Mouse (Mus musculus) NIH3T3 (cell line): ENCODE measurements around the gene Mcoln1.
A peak's percentile ranks its signal among the peaks of the same experiment; 100 is the strongest.

Experiments
- DNase-seq: peaks from one replicate; pipeline ENCODE4 v3.0.0-alpha.2; 2012; ENCODE audit warnings: low read depth

The Mcoln1 gene

DNA sequence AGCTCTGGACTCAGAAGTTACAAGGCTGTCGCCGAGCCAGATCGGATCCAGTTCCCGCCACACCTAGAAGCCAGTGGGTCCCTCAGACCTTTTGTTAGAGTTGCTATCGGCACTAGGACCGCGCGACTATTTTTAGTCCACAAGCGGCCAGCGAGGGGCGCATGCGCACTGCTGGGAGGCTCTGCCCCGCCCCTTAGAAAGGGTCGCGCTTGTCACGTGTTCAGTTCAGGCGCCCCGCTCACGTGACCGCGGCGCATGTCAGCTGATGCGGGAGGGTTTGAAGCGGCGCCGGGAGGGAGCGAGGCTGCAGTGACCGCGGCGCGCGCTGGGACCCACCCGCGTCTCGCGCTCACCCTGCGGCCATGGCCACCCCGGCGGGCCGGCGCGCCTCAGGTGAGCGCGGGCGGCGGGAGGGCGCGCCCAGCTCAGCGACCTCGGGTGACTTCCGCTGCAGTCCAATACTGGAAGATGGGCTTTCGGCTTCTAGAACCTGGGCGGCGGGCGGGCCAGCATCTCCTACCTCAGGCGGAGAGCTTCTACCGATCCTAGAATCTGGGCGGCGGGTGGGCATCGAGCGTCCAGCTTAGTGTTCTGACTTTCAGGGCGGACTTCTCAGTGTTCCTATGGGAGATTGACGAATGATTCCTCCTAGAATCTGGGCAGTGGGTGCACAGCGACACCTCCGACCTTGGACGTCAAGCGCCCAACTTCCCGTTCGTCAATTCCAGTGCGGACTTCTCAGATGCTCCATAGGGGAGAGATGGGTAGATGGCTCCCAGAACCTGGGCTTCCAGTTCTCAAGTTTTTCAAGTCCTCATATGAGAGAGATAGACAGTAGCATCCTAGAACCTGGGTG, at the start of gene Mcoln1:
Mcoln1 (plus strand) TSS at position 223 of the 856 bp plus-strand sequence.
- DNase-seq: peak; percentile 99

DNA sequence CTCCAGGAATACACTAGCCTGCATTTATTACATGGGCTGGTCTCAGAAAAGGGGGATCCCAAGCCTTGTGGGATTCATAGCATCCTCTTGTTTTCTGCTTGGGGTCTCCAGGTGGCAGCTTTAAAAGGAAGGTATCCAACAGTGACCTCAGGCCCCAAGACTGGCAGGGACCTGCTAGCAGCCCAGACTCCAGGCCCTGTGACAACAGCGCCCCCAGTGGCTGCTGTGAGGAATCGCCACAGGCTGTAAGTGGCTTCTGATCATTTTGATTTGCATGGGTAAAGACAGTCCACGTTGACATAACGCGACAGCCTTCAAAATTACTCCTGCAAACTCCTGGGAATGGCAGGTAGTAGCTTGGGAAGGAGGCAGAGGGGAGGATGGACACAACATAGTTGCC, 49.6 kb upstream of the Mcoln1 start:
- peak; percentile 81 for DNase-seq

DNA sequence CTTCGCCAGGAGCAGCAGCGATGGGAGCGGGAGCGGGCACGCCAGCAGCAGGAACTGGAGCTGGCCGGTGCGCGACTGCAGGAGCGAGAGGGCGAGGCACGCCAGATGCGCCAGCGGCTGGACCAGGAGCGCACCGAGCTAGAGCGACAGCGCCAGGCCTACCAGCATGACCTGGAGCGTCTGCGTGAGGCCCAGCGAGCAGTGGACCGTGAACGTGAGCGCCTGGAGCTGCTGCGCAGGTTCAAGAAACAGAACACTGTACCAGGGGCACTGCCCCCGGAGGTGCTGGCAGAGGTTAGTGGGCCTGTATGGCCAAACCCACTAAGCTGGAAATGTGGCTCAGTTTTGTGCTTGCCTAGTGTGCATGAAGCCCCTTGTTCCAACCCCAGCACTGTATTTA, 48.3 kb upstream of the Mcoln1 start:
- no peak for DNase-seq

DNA sequence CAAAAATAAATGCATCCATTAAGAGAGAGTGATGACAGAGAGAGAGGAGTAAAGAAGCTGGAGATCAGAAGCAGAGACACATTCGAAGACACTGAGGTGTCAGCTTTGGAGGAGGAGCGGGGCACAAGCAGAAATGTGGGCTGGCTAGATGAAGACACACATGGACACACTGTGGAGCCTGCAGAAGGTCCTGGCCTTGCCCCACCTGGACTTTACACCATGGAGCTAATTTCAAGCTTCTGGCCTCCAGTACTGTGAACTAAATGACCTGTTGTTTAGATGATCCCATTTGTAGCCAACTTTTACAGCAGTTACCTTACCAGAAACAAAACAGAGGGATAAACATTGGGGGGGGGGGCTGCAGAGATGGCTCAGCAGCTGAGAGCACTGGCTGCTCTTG, 37.0 kb upstream of the Mcoln1 start:
- DNase-seq: no peak

DNA sequence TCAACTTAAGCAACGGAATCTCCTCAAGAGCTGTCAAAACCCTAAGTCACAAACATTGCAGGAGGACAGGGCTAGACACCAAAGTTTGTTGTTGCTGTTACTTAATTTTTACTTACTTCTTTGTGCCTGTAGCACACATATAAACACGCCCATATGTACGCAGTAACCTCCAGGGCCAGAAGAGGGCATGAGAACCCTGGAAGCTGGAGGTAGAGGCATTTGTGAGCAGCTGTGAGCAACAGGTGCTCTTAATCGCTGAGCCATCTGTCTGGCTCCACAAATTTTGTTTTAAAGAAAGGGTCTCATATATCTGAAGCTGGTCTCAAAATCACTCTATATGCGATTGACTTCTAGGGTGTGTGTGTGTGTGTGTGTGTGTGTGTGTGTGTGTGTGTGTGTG, 35.9 kb upstream of the Mcoln1 start:
- peak; percentile 72 for DNase-seq

DNA sequence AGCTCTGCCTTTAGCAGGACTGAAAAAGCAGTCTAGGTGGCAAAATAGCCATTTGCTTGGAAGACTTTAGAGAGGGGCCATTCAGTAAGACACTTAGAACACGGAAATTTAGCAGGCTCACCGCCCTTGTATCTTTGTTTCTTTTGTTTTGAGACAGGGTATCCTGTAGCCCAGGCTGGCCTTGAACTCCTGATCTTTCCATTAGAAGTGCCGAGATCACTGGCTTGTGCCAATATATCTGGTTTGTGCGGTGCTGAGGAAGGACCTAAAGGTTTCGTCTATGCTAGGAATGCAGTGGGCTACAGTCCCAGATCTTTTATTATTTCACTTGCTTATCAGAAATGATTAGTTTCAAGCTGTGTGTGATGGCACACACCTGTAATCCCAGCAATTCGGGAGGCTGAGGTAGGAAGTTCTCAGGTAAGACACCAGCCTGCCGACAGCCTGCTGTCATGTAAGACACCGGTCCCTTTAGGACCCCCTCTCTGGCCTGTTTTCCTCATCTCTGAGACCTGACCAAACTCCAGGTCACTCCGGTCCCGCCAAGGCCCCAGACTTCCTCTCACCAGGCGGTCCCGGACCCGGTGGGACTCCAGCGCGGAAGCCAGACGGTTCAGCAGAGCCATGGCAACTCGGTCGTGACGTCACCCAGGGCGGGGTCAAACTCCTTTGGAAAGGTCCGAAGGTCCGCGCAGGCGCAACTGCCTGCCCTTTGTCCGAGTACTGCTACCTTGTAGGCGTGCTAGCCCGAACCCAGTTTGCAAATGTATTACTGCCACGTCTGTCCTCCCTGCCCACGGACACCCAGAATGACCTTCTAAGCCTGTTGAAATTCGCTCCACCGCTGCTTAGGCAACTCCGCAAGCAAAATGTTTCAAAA, 33.0 kb upstream of the Mcoln1 start, which contains the start of gene Pex11g:
Pex11g (minus strand) TSS at position 675 of the 880 bp plus-strand sequence.
- DNase-seq: peak; percentile 97

DNA sequence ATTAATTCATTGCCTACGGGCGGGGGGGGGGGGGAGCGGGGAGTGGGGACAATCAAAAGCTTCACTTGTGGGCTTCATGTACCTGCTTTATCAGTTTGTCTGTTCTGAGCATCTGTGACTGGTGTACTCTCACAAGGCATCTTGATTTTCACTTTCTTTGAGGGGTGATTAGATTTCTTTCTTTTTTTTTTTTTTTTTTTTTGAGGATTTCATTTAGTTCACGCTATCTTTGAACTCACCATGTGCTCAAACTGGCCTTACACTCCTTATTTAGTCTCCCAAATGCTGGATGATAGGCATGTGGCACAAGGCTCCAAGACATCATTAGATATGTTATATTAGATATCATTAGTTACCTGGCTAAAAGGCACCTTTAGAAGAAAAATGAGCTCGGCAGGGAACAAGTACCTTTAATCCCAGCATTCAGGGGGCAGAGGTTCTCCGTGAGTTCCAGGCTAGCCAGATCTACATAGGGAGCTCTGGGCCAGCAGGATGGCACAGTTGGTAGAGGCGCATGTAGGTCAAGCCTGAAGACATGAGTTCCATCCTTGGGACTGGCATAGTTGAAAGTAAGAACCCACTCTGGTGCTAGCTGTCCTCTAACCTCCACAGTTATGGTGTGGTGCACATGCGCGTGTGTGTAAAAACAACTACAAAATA, 32.2 kb upstream of the Mcoln1 start:
- DNase-seq: no peak

DNA sequence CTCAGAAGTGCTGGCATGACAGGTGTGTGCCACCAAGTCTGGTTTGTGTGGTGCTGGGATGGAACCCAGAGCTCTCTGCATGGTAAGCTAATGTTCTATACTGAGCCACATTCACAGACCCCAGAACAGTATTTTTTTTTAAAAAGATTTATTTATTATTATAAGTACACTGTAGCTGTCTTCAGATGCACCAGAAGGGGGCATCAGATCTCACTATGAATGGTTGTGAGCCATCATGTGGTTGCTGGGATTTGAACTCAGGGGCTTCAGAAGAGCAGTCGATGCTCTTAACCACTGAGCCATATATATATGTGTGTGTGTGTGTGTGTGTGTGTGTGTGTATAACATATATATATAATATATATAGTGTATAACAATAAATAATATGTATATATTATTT, 31.4 kb upstream of the Mcoln1 start:
- DNase-seq: peak; percentile 39

DNA sequence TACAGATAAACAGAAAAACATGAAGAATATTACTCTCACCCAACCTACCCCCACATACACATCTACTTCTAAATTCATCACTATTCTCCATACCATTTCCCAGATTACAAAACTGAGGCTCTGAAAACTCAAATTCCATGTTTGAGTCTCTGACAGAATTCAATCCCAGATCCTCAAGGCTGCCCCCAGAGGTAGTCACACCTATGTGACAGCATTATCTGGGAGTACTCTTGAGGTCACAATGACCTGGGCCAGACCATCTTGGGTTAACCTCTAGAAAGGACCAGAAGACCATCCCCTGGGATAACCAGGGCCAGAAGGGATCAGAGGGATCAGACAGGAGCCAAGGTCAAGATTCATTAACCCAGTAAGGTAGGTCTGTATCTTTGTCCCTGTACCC, 29.7 kb upstream of the Mcoln1 start, which contains the start of gene Tex45:
Tex45 (plus strand) TSS at position 301 of the 400 bp plus-strand sequence.
- DNase-seq: no peak

DNA sequence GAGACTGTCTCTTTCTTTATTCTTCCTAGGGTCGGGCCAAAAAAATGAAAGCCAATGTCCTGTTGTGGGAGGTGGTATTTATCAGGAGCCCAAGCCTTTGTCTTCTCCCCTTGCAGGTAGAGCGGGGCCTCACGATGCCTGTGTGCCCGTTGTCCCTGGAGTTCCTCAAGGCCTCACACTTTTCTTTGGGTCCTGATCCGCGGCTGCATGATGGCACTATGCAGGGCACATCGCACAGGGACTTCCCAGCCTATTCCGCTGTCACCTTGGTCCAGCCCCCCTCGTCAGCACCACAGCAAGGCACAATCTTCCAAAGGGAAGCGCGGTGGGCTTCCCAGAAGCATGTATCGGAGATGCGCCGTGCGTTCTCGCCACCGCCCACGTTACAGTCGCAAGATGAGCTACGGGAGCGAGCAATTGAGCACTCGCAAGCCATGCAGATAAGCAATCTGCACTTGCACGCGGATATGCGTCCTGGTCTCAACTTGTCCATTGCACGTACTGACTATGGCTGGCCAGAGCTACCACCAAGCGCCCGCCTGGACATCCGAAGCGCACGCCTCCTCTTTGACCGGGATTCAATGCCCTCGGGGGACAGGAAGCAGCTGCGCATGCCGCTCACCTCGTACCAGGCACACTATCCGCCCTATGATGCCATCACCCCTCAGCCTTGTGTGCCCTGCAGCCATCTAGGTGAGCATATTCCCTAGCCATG, 24.4 kb upstream of the Mcoln1 start:
- DNase-seq: no peak

DNA sequence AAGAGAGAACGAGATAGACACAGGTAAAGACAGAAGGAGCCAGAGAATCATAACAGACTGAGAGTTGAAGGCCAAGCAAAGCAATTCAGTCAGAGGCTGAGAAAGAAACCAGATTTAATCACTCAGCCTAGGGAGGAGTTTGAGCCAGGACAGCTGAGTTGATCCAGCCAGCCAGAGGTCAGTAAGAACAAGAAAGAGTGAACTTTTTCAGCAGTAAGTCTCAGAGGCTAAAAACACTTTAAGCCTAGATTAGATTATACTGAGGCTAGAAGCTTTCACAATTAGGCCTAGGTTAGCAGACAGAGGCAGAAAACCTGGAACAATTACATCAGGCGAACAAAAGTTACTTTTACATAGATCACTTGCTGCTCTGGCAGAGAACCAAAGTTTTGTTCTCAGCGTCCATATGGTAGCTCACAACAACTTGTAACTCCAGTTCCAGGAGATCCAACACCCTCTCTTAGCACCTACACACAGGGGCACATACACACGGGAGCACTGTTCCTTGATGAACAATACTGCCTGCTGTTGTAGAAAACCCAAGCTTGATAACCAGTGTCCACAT, 20.0 kb upstream of the Mcoln1 start:
- DNase-seq: no peak

DNA sequence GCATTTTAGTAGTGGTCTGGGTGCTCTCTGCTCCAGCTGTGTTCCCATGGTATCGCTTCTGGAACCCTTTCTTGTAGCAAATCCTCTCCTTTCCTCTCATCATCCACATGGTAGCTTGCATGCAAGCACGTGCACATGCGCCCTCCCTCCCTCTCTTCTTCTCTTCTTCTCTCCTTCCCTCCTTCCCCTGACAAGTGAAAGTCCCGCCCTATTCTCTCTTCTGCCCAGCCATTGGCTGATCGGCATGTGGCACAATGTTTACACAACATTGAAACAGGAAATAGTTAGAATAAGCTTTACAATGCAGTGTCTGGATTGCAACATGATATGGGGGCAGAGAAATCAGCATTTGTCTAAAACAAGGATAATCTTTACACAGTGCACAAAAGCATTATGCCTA, 18.7 kb upstream of the Mcoln1 start:
- DNase-seq: peak; percentile 61

DNA sequence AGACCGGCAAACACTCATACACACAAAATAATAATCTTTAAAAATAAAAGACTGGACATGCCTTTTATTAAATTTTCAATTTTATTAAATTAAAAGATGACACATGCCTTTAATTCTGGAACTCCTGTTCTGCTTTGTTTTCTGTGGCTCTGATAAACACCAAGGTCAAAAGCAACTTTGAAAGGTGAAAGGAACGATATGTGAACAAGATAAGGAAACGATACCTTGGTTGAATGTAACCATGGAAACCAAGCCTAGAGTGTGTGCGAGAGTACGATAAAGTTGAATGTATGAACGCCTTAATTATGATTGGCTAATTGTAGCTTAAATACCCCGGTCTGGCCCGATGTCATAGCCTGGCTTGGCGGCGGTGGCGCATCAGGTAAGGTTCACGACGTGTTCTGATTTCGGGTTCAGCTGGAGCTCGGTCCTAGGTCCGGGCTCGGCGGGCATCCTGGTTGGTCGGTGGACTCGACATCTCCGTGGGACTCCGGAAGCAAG, 18.0 kb upstream of the Mcoln1 start:
- DNase-seq: no peak

DNA sequence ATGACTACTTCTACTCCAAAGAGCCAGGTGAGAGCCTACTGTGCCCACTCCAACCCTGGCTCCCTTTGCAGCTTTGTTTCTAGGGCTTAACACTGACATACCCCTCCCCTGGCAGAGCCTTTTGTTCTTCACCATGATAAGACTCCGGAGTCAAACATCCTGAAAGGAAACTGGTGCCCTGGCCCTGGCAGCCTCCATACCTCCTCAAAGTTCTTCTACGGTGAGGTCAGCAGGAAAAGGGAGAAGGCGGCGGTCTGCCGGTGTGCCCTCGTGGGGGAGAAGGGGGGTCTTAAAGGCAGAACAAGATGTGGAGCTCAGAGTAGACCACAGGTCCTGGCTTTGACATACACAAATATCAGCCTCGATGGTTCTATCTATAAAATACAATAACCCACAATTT, 16.7 kb upstream of the Mcoln1 start:
- DNase-seq: no peak

DNA sequence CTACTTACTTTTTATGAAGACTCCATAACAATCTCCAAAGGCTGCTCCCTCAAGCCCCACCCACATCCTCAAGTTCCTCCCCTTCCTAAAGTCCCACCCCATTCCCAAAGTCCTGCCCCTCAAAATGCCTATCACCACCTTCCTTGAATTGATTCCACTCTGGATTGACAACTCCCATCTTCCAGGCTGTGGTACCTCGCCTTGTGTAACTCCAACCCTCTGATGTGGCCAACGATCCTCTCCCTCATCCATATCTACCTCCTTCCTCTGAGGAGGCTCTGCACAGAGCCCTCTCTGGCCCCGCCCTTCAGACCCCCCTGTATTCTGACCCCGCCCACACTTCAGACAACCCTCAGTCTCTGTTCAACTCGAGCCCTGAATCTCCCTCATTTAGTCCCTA, 15.1 kb upstream of the Mcoln1 start:
- DNase-seq: no peak

DNA sequence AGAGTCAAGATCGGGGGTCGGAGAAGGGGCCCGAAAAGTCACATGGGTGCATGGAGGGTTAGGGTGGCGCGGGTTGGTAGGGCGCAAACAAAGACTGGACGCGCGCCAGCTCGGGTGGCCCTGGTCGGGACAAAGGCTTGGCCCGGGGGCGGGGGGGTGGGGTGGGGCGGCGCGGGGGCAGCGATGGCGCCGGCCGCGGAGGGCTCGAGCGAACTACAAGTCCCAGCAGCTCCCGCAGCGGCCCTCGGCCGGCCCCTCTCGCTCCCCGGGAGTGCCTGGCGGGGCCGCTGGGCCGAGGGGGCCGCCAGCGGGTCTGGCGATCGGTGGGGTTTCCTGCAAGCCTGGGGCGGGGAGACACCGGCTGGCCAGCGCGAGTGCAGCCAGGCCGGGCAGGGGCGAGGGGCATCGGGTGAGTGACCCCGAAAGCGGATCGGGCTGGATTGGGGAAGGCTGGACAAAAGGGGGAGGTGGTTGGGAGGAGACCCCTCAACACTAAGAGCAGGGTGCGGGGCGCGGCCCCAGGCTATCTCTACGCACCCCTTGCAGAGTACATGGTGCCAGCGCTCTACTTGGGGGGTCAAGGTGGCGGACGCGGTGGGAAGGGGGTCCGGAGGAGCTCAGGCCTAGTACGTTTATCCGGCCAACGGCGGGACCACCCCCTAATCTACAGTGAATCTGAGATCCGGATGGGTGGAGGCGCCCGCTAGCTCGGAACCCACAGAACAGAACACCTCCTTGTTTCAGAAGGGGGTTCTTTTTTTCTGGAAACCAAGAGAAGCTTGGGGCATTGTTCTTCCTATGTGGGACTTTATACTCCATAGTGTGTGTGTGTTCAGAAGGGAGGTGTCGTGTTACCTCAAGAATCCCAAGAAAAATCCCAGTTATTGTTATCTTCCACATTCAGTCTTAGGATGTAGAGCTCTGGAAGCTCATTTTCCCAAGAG, 7.1 kb upstream of the Mcoln1 start, which contains the start of gene Zfp358:
Zfp358 (plus strand) TSS at position 238 of the 944 bp plus-strand sequence.
- DNase-seq: peak; percentile 88

DNA sequence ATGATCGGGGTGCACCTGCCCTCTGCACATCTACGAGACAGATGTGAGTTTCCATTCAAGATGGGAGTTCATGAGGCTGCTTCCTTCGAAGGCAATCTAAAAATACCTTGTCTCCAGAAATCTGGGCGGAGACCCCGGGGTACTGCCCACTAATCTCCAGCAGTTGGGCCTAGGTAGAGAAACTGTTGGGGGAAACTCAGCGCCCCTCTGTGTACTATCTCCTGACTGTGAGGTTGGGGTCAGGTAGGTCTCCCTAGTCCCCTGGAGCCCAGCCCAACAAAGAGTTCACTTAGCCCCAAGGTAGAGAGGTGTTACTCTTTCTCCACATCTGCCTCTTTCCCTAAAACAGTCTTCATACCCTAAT, 6.4 kb upstream of the Mcoln1 start:
- no peak for DNase-seq

DNA sequence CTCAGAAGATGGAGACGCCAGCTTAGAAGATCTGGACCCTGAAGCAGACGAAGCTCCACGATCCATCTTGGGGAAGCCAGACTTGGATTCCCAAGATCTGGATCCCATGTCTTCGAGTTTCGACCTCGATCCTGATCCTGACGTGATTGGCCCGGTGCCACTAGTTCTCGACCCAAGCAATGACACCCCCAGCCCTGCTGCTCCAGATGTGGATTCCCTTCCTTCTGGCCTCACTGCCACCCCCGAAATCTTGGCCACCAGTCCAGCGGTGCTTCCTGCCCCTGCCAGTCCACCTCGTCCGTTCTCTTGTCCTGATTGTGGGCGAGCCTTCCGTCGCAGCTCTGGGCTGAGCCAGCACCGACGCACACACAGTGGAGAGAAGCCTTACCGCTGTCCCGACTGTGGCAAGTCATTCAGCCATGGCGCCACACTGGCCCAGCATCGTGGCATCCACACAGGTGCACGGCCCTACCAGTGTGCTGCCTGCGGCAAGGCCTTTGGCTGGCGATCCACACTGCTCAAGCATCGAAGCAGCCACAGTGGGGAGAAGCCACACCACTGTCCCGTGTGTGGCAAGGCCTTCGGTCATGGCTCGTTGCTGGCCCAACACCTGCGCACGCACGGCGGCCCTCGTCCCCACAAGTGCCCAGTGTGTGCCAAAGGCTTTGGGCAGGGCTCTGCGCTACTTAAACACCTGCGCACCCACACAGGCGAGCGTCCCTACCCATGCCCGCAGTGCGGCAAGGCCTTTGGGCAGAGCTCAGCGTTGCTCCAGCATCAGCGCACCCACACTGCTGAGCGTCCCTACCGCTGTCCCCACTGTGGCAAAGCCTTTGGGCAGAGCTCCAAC, 4.5 kb upstream of the Mcoln1 start:
- DNase-seq: no peak

DNA sequence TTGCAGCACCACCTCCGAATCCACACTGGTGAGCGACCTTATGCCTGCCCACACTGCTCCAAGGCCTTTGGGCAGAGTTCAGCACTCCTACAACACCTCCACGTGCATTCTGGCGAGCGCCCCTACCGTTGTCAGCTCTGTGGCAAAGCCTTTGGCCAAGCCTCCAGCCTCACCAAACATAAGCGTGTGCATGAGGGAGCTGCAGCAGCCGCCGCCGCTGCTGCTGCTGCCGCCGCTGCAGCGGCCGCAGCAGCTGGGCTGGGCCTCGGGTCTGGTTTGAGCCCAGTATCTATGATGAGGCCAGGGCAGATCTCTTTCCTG, 3.9 kb upstream of the Mcoln1 start:
- DNase-seq: no peak
